Mouse (Mus musculus) large intestine, adult 2 months (tissue): ENCODE measurements around the gene Naalad2. TPM values are rescaled to one million over a fixed set of nuclear protein-coding genes. Genes with fewer than 3 reads are reported as not detected.

Experiments used
- polyA plus RNA-seq: library from polyadenylated mRNA; depleted of rRNA; stranded (reverse); fragments of >200 nt; gene quantifications from 2 replicates; pipeline ENCODE4 v1.2.3, GENCODE M21; 2012; rRNA removed

The Naalad2 gene
- polyA plus RNA-seq, 1 experiment = 0.24 TPM

Other genes starting within 250 kb of the Naalad2 start
- gene Chordc1, start 110.9 kb downstream of the Naalad2 start, polyA plus RNA-seq = 11.4 and 22.2 TPM in 2 replicates
- gene Ubtfl1, start 1.4 kb upstream of the Naalad2 start, polyA plus RNA-seq = not detected in 2 replicates
- not detected in 2 replicates for gene Mbd3l2, start 27.7 kb upstream of the Naalad2 start, polyA plus RNA-seq
- gene Zfp558, start 75.3 kb upstream of the Naalad2 start, polyA plus RNA-seq = 0.12 and 0.22 TPM in 2 replicates
- gene Mbd3l1, start 75.4 kb upstream of the Naalad2 start, polyA plus RNA-seq = not detected in 2 replicates